Mouse (Mus musculus): ENCODE data around the gene Caskin1.

The Caskin1 gene

GRCm38 (mm10) chr17:24494627-24495335, 6.4 kb downstream of the Caskin1 start:
- peak in 1 of 2 experiments; percentile 72 for DNase-seq (ENCODE audit: low spot score in 2 of 2)

DNA sequence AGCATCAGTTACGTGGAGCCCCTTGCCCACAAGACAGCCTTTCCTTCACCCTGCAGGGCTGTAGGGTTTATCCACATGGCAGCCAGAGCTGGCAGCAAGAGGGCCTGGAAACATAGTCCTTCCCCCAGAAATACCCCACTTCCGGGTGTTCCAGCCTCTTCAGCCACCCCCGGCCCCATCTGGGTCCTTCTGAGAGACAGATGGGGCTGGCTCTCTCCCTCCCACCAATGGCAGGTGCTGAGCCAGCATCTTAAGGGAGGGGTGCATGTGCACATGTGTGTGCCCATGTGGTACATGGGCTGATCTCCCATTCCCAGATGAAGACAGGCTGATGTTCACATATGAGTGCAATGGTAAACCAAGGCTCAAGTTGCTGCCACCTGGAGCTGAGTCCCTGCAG, 7.0 kb downstream of the Caskin1 start:
- DNase-seq (ENCODE audit: low spot score in 2 of 2), result no peak

DNA sequence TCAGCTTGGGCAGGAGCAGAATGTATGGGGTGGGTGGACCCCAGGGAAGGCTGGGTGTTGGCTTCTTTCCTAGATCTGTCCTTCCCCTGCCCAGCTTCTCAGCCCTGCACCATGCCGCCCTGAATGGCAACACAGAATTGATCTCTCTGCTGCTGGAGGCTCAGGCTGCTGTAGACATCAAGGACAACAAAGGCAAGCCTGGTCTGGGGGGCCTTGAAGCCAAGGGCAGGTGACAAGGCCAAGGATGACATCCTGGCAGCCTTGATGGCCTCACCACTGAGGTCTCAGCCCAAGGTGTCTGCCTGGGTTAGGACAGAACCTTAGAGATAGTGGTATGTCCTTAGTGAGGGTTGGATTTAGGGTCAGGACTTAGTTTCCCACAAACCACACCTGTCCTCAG, 7.6 kb downstream of the Caskin1 start:
- DNase-seq (ENCODE audit: low spot score in 2 of 2), result no peak

- DNase-seq (ENCODE audit: low spot score in 2 of 2), result peak in 1 of 2 experiments; percentile 45
Observed at GRCm38 (mm10) chr17:24502208-24502607, 13.8 kb downstream of the Caskin1 start.

- DNase-seq (ENCODE audit: low spot score in 2 of 2), result no peak
Observed at GRCm38 (mm10) chr17:24504085-24504484, 15.7 kb downstream of the Caskin1 start.

DNA sequence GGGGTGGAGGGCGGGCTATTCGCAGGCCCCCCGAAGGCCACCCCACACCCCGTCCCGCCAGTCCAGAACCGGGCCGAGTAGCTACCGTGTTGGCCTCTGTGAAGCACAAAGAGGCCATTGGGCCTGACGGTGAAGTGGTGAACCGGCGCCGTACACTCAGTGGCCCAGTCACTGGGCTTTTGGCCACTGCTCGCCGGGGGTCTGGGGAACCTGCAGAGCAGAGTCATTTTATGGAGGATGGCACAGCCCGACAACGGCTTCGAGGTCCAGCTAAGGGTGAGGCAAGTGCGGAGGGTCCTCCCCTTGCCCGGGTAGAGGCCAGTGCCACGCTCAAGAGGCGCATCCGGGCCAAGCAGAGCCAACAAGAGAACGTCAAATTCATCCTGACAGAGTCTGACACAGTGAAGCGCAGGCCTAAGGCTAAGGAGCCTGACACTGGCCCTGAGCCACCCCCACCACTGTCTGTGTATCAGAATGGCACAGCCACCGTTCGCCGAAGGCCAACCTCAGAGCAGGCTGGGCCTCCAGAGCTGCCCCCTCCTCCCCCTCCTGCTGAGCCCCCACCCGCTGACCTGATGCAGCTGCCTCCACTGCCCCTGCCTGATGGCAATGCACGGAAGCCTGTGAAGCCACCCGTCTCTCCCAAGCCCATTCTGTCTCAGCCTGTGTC, 17.0 kb downstream of the Caskin1 start:
- no peak for DNase-seq (ENCODE audit: low spot score in 2 of 2)

DNA sequence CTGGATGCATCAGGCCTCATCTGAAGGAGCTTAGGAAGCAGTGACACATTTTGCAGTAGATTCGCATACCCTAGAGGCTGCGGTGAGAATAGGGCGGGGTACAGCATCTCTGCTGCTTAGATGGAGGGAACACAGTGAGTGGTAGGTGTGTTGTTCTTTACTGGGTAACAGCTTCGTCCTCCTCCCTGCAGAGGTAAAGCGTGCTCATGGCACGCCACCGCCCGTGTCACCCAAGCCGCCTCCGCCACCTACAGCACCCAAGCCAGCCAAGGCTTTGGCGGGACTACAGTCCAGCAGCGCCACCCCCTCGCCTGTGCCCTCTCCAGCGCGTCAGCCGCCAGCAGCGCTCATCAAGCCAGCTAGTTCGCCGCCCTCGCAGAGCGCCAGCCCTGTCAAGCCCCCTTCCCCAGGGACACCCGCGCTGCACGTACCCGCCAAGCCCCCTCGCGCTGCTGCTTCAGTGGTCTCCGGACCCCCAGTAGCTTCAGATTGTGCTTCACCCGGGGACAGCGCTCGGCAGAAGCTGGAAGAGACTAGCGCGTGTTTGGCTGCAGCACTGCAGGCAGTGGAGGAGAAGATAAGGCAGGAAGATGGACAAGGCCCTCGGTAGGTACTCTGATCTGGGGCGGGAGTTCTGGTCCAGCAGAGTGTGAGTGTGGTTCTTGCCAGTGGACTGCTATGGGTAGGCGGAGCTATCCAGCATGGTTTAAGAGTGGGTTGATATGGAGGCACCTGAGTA, 18.1 kb downstream of the Caskin1 start:
- DNase-seq (ENCODE audit: low spot score in 2 of 2), result no peak

DNA sequence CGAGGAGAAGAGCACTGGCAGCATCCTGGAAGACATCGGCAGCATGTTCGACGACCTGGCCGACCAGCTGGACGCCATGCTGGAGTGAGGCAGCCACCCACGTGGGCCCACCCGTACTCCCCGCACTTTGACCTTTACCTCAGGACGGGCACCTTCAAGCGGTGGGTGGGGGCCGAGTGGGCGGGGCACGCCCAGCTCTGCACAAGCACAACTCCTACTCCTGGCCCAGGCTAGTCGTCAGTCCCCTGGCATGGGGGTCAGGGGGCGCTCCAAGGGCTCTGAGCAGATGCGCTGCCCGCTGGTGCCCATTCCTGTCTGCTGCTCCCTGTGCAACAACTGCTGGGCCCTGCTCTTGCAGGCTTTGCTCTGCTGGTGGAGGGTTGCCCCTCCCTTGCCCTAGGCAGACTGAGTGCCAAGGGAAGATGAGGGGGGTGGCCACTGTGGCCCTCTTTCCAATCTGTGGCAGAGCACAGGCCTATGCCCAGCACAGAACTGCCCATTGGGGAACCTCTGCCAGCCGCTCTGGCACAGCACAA, 18.8 kb downstream of the Caskin1 start:
- DNase-seq (ENCODE audit: low spot score in 2 of 2), result no peak

- no peak for DNase-seq (ENCODE audit: low spot score in 2 of 2)
Observed at GRCm38 (mm10) chr17:24507806-24508460, 19.5 kb downstream of the Caskin1 start.

DNA sequence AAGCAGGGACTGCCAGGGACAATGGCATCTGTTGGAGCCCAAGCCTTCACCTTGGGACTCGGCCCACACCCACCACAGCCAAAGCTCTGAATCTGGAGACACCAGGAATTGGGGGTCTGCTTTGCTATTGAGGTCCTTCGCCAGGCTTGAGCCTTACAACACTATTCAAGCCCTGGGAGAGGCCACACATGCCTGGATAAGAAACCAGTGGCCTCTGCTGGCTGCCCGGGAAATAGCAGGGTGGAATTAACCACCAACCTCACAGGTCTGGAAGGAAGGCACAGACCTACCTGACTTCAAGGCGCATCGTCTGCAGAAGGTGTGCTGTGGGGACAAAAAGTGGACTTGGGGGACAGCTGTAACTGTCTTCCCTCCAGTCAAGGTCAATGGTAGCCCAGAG, 25.2 kb downstream of the Caskin1 start:
- peak in 1 of 2 experiments; percentile 62 for DNase-seq (ENCODE audit: low spot score in 2 of 2)

- no peak for DNase-seq (ENCODE audit: low spot score in 2 of 2)
Observed at GRCm38 (mm10) chr17:24514270-24515257, 26.2 kb downstream of the Caskin1 start.

DNA sequence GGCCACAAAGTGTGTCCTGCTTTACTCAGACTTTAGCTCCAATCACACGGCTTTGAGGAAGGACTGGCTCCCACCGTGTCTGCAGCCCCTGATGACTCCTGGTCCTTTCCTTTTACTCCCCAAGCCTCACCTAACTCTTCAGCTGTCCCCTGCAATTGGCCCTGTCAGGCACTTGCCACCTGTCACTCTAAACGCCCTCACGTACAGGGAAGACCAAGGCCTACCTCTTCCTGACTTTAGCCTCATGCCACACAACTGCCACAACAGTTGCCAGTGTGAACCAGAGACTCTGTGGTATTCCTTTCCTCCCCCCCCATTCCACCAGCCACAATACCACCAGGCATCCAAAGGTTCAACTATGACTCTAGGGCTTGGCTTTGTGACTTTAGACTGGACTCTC, 32.0 kb downstream of the Caskin1 start:
- DNase-seq (ENCODE audit: low spot score in 2 of 2), result no peak

GRCm38 (mm10) chr17:24524734-24525133, 36.3 kb downstream of the Caskin1 start:
- DNase-seq (ENCODE audit: low spot score in 2 of 2), result no peak

DNA sequence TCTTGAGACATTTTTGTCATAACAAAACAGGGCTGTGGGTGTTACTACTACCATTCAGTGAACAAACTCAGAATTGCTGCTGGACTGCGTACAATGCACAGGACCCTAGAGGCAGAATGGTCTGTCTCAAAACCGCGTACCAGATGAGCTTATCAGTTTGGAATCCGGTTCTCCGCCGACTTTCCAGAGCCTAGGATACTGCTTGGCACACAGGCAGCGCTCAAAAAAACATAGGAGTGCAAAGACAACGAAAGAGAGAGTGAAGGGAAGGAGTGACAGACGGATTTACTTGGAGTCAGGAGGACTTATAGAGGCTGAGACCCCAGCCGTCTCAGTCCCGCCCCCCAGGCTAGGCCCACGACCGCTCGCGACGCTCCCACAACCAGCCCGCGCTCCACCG, 38.9 kb downstream of the Caskin1 start:
- DNase-seq (ENCODE audit: low spot score in 2 of 2), result no peak

DNA sequence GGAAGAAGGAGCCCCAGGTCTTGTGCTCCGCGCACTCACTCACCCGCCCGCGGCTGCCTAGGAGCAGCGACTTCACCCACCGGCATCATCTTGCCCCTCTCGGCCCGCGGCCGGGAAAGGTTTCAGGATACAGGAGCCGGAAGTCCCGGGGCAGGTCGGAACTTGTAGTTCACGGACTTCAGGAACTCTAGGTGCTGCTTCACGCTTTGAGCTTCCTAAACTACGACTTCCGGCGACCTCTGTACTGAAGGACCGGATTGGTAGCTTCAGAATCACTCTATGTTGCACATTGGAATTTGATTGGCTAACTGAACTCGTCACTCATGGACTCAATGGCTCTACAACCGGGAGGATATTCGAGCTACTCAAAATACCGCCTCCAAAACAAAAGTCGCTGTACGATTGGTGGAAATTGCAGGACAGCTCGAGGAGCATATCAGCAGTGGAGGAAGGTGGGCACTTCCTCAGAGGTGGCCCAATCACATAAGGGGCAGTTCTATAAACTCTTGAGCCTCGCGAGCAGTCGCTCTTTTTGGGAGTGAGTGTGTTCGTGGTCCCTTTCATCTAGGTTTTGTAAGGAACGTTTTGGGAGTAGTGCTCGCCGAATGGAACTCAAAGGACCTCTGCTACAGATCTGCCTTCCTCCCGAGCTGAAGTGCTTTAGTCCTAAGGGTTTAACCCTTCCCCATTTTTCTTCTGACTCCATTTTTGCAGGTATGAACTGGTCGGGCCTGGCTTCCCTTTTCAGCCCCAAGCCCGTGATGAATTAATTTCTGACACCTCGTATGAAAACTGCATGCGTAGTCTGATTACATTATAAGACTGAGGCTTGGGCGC, 39.5 kb downstream of the Caskin1 start, which contains the start of gene Traf7:
TSS of gene Traf7 (minus strand) at position 216 of the 837 bp plus-strand sequence.
- peak; percentile 81 to 92 for DNase-seq (ENCODE audit: low spot score in 2 of 2)

GRCm38 (mm10) chr17:24528560-24528918, 40.1 kb downstream of the Caskin1 start:
- DNase-seq (ENCODE audit: low spot score in 2 of 2), result no peak

DNA sequence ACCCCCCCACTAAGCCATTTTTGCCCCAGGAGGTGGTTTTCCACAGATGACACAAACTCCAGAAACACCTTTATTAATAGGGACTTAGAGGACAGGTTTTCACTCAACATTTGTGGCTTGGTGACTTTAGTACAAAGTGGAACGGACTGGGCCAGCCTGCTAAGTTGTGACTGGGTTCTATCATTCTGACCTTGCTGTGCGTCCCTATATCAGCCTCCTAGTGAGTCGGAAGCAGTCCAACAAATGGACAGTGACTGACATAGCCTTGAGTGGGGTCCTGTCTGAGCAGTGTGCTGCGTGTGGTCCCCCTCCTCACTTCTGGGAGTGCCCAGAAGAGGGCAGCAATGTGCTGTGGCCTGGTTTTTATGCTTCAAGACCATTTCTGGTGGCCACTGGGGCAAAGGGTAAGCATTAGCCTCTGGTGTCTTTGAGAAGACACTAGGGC, 40.6 kb downstream of the Caskin1 start:
- peak; percentile 58 to 72 for DNase-seq (ENCODE audit: low spot score in 2 of 2)

- DNase-seq (ENCODE audit: low spot score in 2 of 2), result no peak
Observed at GRCm38 (mm10) chr17:24529883-24530282, 41.5 kb downstream of the Caskin1 start.

- no peak for DNase-seq (ENCODE audit: low spot score in 2 of 2)
Observed at GRCm38 (mm10) chr17:24530361-24531050, 42.1 kb downstream of the Caskin1 start.

Measured in spleen, postnatal 10 days (tissue).